Mouse (Mus musculus) embryo, embryonic 10.5 days (tissue): ENCODE measurements around the gene Garnl3.

Experiments used
- DNase-seq: peaks from one replicate; pipeline ENCODE4 v3.0.0-alpha.2; 2015; ENCODE audit warnings: low spot score

Gene Garnl3

DNA sequence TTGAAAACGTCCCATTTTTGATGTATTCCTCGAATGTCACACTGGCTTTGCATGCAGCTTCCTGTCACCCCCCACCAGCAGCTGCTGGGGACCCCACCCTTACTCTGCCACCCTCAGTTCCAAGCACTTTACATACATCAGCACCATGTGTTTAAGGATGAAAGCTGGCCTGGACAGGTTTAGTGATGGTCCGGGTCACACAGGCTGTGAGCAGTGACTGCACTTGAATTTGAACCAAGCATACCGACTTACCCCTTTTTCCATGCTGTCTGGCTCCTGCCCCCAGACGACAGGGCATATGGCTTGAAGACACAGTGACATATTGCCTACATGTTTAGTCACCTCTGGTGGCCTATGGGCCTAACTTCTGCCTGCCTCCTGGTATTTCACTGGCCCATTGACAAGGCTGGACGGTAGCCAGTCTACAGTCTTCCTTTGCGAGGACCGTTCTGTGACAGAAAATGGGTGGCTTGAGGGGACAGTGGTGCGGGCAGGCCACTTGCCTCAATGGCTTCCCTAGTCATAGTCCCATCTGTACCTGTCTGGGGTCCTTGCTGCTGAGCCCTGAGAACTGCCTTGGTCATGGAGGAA, 163.3 kb downstream of the Garnl3 start:
- DNase-seq = no peak

- peak; percentile 90 for DNase-seq
Observed at GRCm38 (mm10) chr2:32966689-32967631, 164.5 kb downstream of the Garnl3 start.

DNA sequence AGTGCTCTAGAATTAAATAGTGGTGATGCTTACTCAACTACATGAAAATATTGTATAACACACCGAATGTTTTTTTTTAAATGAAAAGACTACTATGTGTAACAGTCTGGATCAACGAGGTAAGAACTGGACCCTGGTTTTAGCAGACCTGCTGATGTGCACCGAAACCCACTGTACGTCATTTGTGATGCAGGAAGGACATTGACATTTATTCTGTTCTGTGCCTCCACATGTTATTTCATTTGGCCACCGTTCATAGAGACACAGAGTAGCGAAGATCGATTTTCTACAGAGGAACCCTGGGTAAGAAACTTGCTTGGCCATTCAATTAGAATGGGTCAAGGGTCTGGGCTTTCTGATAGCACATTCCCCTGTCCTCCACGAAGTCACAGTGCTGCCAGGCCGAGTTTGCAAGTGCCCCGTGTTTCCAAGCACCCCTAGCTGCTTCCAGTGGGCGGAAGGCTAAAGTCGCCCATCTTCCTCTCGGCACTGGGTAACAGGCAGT, 165.2 kb downstream of the Garnl3 start:
- no peak for DNase-seq

DNA sequence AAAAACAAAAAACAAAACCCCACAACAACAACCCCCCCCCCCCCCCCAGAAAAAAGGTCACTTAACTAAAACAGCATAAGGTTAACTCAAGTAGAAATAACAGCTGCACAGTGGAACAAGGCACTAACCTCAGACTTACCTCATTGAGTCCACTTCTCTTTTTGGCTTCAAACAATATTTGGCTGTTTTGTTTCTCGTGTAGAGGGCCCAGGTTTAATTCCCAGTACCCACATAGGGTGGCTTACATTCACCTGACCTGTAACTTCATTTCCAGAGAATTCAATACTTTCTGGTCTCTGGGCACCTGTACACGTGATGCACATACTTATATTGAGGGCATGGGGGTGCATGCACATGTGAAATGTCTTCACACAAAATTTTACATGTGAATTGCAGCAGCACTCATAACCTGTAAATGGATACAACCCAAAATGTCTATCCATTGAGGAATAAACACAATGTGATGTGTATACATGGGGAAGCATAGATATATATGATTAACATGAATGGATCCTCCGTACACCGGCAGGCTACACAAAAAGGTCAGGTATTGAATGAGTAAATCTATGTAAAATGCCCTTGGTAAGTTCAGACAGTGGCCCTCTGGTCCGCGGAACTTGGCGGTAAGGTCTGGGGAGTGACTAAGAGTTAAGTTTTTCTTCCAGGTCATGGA, 165.8 kb downstream of the Garnl3 start:
- peak; percentile 47 for DNase-seq

- DNase-seq = peak; percentile 30
Observed at GRCm38 (mm10) chr2:32964659-32965457, 166.6 kb downstream of the Garnl3 start.

- DNase-seq = no peak
Observed at GRCm38 (mm10) chr2:32963981-32964380, 167.5 kb downstream of the Garnl3 start.

- DNase-seq = no peak
Observed at GRCm38 (mm10) chr2:32963544-32963943, 167.9 kb downstream of the Garnl3 start.

DNA sequence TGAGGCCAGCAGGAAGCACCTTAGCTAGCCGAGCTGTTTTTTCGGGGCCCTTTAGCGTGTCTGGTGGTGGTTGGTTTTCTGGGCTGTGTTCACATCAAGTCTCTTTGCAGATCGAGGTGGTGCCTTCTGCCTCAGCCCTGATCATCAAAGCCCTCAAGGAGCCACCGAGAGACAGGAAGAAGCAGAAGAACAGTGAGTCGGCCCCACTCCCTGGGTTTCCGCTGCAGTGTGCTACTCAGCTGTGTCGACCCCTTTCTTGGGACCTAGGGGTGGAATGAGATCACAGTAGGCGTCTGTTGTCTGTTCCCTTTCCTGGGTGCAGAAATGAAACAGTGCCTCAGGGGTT, 168.6 kb downstream of the Garnl3 start:
- no peak for DNase-seq

DNA sequence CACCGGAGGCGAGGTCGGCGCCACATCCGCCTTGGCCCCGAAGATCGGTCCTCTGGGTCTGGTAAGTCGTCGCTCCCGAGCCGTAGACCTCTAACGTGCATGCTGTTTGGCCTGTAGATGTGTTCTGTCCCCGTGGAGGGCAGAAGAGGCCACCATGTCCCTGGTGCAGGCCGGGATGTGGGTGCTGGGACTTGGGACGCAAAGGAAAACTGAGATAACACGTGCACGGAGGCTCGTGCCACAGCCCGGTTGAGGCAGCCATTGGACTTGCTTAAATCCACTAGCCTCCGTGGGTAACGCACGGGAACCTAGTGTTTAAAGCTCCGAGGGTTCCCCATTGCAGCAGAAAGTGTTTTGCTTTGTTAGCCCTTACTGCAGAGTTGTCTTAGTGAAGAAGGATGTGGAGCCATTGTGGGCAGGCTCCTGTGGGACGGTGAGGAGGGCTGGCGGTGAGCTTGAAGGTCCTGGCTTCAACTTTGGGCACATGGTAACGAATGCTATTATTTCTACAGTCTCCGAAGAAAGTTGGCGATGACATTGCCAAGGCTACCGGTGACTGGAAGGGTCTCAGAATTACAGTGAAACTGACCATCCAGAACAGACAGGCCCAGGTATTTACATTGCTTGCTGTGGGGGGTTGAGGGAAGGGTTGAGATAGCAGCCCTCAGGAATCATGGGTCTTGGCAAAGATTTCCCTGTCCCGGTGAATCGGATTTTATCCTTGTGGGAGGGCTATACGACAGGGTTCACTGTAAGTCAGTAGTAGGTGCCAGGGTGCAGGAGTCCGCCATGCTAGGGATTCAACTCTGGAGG, 169.2 kb downstream of the Garnl3 start:
- peak; percentile 42 for DNase-seq

DNA sequence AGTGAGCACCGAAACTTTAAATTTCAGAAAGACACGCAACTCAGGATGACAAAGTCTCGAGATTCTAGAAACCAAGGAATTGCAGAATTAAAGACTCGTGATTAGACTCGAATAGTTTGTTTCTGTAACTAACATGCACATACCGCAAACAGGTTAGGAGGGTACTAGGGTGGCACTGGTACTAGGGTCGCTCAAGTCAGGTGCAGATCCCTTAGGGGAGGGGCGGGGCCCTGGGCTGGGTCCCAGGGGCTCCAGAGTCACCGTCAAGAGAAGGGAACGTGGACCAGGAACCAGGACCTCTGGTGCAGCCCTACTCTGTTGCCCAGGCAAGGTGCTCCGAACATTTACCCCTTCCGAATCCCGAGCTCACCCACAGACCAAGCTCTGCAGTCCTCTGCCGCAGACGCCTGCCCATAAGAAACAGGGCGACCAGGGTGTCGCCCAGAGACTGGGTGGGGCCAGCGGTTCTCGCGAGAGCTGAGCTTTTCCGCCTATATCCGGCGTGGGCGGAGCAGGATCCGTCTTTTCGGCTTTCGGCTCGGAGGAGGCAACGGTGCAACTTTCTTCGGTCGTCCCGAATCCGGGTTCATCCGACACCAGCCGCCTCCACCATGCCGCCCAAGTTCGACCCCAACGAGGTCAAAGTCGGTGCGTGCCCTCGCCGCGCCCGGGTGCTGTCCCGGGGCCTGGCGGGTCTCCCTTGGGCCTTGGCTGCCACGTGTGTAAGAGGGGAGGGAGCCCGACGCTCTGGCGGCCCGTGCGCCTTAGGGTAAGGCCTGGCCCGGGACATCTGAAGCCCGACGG, 170.1 kb downstream of the Garnl3 start, which contains the start of the genes Rpl12 and Lrsam1:
TSS of gene Rpl12 (plus strand) at position 368 of the 804 bp plus-strand sequence.
TSS of gene Lrsam1 (minus strand) at position 423 of the 804 bp plus-strand sequence.
- peak; percentile 96 for DNase-seq

DNA sequence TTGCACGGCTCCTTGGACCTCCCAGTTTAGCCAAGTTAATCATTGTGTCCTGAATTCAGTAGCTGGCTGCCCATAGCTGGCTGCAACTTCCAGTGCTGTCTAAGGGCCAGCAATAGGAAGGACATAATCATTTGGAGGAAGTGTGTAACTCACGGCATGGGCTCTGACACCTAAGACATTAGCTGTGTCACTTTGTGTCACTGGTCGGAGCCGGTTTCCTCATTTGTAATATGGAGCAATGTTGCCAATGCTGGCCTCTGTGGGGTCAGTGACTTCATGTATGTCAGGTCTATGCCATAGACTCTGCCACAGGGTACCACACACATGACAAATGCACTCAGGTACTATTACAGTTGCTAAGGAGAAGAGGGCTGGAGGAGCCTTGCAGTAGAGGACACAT, 171.2 kb downstream of the Garnl3 start:
- no peak for DNase-seq

DNA sequence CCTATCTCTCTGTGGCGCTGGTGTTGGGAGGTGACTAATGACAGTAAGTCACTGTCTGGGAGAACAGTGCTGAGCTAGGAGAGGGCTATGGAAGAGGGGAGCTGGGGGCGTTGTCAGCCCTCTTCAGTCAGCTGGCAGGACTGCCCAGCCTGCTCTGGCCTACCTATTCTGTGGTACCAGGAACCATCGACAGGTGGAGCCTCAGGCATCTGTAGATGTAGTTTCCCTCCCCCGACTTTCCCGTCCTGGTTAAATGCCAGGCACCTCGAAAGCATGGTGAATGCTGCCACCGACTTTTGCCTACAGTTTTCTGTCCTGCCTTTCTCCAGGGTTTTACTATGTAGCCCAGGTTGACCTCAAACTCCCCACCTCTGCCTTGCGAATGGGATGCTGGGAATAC, 174.1 kb downstream of the Garnl3 start:
- peak; percentile 31 for DNase-seq

DNA sequence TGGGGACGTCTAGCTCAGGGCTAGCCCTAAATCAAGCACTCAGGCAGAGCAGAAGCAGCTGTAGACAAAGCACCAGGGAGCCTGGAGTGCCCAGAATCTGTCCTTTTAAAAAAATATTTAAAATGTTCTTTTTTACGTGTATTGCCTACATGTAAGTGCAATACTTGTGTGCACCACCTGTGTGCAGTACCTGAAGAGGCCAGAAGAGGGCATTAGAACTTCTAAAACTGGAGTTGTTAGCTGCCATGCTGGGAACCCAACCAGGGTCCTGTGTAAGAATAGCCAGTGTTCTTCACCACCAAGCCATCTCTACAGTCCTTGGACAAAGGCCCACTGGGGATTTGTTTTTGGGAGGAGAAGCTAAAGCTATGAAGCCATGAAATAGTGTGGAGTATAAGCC, 176.9 kb downstream of the Garnl3 start:
- no peak for DNase-seq

GRCm38 (mm10) chr2:32947454-32947853, 184.0 kb downstream of the Garnl3 start:
- DNase-seq = no peak

DNA sequence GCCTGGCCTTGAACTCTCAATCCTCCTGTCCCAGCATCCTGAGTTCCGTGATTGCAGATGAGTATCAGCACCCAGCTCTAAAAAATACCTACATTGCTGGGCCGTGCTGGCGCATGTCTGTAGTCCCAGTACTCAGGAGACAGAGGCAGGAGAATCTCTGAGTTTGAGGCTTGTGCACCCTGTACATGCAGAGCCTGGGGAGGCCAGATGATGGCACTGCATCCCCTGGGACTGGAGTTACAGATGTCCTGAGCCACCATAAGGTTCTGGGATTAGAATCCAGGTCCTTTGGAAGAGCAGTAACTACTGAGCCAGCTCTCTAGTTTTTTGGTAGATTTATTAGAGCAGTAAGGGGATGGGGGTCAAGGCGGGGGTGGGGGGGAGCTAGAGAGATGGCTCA, 191.0 kb downstream of the Garnl3 start:
- DNase-seq = no peak

DNA sequence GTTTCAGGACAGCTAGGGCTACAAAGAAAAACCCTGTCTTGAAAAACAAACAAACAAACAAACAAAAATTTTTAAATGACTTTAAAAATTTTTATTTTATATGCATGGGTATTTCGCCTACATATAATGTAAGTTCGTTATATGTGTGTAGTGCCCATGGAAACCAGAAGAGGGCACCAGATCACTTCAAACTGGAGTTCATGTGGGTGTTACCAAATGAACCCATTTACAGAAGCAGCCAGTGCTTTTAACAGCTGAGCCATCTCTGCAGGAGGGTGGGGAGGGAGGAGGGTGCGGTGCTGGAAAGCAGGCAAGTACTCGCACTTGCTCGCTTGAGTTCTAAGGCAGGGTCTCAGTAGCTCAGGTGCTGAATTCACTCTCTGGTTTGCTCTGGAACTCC, 192.0 kb downstream of the Garnl3 start:
- peak; percentile 73 for DNase-seq

DNA sequence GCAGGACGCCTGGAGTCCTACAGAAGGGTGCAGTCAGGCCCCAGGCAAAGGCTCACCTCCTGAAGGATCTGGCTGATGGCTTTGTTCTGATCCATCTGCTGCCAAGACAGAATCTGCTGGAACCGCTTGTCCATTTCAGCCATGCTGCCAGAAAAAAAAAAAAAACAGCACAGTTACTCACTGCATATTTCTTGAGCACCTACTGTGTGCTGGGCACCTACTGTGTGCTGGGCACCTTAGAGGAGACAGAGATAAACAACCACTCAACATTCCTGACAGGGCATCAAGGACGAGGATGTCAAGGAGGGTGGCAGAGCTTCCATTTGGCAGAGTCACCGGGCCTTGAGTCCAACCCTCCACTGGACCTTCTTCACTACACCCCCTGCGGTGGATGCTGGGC, 192.7 kb downstream of the Garnl3 start:
- DNase-seq = no peak
